Mouse (Mus musculus) heart, postnatal 25 days (tissue): ENCODE data around the gene Map3k12. TPM values are rescaled to one million over a fixed set of nuclear protein-coding genes. Genes with fewer than 3 reads are reported as not detected.

Experiments
- DNase-seq: peaks from one replicate; pipeline ENCODE4 v3.0.0; 2022; ENCODE audit warnings: low spot score
- intact Hi-C: fragments of 180-260 bp; cut with DNase I; formaldehyde crosslinking; loops from one replicate; pipeline ENCODE4 v1.15.1; 2025
- total RNA-seq, 2 experiments: library from RNA; stranded (reverse); gene quantifications; 2 replicates each; pipeline ENCODE4 v1.2.3; 2021

Map3k12 gene
- total RNA-seq, 2 experiments from 2014 or later: 3.2 to 4.5 TPM

DNA sequence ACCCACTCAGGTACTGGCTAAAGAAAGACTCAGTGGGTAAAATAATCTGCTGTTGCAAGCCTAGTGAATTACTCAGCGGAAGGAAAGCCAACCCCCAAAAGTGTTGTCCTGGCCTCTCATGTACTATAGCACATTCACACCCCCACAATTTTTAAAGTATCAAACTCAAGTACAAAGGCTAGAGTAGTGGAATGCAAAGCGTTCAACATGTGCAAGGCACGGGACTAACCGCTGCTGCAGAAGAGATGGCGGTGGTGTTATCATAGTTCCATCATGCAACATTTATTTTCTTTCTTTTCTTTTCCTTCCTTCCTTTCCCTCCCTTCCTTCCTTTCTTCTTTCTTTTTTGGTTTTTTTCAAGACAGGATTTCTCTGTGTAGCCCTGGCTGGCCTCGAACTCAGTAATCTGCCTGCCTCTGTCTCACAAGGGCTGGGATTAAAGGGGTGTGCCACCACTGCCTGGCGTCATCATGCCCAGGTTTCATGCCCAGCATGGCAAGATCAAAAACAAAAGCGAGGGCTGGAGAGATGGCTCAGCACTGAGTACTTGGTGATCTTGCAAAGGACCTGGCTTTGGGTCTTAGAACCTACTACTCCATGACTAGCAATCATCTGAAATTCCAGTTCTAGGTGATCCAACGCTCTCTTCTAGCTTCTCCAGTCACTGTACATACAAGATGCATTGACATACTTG is 10.9 kb downstream of the Map3k12 start:
- intact Hi-C loops: no loop called here
- DNase-seq: no peak

DNA sequence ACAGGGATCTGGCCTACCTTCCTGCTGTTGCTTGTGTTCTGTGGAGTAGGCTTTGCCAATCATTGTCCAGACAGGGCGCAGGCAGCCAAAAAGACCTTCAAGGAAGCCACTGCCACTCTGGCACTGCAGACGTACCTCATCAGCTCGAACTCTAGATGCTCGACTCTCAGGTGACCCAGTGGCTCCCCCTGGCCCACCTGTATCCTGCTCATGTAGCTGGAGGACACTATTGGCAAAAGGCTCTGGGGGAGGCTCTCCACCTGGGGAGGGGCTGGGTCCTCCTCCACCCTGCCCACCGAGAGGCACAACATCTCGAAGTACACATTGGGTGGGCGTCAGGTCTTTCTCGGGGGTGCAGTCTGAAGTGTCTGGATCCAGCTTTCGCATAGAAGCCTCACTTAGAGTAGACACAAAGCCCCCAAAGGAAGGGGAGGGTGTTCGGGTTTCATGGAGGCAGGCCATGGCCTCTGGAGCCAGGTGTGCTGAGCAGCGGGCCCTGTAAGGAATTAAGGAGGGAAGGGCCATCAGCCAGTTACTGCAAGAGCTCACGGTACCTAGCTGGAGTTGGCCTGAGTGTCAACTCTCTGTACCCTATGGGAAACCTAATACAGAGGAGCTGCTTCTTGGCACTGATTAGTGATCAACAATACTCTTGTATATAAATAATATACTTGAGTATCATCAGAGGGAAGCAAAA is 11.6 kb downstream of the Map3k12 start:
- intact Hi-C loops: no loop called here
- no peak for DNase-seq

DNA sequence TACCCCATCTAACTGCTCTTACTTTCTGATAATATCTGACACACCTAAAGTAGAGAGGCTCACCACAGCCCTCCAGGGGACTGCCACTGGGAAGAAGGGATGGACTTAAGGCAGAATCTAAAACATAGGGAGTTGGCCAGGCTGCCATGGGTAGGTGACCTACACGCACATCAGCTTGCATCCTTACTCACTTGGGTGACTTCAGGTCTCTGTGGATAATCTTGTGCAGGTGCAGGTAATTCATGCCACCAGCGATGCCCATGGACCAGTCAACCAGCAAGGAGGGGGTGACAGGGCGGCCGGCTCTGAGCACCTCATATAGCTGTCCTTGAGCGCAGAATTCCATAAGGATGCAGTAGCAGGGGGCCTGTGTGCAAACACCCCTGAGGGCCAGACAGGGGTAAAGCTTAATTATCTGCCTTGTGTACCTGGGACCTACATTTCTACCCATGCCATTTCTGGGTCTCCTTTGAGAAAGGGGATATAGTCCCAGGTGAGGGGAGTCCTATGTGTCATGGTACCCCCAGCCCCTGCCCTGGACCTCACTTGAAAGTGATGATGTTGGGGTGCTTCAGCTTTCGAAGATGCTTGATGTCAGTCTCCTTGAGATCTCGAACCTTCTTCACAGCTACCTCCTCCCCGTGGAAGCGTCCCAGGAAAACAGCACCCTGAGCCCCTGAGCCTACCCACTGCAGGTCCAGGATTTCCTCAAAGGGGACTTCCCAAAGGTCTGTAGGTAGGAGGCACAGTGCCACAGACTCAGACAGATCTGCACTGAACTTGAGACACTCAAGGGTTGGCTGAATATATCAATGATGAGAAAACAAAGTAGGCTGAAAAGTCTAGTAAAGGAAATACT is 12.7 kb downstream of the Map3k12 start:
- intact Hi-C loops: no loop called here

DNA sequence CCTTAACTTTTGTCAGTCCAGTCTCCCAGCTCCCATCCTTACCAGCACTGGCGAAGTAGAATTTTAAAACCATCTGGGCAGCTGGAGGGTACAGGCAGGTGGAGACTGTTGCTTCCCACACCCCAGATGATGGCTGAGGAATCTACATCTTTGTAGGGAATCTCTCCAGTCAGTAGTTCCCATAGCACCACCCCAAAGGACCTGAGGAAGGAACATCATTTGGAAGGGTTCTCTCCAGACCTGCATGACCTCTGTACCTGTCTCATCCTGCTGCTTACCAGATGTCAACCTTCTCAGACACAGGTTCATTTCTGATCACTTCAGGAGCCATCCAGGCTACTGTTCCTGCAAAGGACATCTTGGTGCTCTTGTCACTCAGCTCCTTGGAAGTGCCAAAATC is 13.4 kb downstream of the Map3k12 start, which contains the start of gene Gm10337:
Gene Gm10337 (plus strand): TSS at position 276 of the 400 bp plus-strand sequence.
- no peak for DNase-seq
- intact Hi-C loops: no loop called here

More for the DNA sequence above, 12.7 kb downstream of the Map3k12 start:
- no peak for DNase-seq

DNA sequence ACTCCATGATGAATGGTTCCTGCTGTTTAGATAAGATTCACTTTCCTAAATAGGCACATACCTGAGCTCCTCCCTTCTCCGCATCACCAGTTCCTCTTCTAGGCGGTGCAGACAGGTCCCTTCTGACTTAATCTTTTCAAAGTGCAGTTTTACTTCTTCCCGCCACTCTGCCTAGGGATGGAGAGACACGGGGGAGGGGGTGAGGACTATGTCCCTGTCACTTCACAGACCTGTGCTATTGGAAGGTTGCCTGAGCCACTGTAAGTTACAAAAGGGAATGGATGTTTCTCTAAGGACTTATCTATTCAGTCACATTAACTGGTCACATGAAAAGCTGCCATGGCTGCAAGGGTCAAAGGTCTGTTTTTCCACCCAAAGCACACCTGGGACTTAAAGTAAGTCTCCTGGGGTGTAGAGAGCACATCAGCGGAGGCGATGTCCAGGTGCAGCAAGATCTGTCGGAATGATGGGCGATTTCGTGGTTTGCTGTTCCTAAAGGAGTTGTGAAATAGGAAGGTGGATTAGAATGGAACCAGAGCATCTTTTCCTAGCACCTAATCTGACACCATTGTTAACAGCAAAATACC is 14.5 kb downstream of the Map3k12 start:
- intact Hi-C loops: no loop called here
- DNase-seq: no peak

DNA sequence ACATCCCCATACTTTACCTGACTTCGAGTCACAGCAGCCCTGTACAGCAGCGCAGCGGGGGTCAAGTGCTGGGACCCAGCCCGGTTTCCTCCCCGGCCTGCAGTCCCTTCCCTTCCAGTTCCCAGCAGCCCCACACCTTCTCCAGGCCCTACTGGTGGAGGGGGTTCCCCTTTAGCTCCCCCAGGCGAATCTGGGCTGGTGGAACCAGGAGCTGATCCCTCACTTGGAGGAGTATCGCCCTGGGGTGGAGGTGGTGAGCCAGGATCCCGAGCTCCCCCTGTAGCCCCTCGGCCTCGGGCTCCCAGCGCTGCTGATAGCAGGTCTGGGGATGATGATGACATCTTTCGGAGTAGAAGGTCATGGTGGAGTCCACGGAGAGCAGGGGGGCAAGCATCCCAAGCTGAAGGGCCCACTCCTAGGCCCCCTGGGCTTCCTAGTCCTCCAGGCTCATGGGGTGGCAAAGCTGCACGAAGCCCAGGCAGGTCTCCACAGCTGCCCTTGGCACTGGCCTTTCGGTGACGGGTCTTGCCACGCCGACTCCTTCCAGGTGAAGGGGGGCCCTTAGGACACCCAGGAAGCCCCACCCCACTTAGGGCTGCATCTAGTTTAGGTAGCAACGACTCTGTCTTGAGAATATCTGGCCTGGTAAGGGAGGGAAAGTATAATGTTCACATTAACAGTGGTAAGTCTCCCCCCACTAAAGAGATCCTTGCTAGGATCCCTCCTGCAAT is 15.6 kb downstream of the Map3k12 start:
- DNase-seq: no peak
- intact Hi-C loops: no loop called here

DNA sequence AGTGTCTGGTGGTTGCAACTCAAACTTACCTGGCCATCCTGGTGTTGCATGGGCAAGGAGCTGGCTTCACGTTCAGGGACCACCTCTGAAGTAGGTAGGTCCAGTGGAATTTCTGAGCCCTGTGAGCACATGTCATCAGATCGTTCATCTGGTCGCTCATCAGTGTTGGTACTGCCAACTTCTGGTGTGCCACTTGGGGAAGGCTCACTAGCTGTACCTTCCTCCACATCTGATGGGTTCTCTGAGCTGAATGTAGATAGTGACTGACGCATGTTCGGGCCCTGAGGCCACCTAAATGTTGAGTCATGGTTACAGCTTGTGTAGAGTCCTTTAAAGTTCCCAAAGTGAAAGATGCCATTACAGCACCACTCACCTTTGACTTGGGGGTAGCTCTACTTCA is 16.4 kb downstream of the Map3k12 start:
- intact Hi-C loops: no loop called here
- DNase-seq: no peak

DNA sequence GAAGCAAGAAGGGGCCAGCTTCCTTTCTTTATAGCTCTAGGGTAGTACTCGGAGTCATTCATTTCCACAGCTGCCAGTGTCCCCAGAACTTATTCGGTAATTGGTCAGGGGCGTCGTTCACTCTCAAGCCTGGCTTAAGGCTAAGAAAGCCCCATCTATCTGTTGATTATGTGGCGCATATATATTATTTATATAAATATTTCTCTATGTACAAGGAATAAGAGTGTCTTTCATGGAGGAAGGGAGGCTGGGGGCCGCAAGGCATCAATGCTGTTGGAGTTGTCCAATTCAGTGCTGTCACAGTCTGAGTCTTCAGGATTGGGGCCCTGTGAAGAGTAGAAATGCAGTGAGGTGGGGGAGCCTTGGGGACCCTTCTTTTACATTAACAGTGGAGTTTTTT is 17.0 kb downstream of the Map3k12 start:
- DNase-seq: no peak
- intact Hi-C loops: no loop called here

DNA sequence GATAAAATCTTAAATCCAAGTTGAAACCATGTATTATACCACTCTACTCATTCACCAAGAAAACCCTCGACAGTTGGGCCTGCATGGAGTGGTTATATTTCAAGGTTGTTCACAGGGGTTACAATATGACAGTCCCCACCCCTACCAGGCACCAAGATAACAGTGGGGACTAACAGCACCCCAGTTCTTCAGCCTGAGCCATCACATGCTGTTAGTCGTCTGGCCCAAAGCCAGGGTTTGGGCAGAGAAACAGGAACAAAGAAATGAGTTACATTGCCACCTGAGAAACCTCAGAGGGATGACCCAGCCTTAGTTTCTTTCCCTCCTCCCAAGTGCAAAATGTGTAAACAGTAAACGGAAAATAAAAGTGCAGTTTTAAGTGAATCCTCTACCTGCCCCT is 17.5 kb downstream of the Map3k12 start:
- intact Hi-C loops: no loop called here
- DNase-seq: no peak

DNA sequence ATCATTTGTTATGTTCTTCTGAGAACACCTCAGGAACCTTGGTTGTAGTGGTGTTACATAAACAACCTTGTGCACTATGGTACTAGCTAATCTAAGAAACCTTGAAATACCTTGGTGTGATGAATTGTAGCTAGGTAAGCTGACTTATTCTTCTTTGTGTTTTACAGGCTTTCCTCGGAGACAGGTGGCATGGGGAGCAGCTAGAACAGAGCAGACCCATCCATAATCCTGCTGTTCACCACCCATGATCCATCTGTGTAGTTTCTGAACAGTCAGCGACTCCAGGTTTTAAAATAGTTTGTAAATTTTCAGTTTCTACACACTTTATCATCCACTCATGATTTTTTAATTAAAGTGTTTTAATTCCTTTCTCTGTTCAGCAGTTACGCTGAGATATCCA is 18.5 kb downstream of the Map3k12 start:
- DNase-seq: no peak
- intact Hi-C loops: no loop called here

DNA sequence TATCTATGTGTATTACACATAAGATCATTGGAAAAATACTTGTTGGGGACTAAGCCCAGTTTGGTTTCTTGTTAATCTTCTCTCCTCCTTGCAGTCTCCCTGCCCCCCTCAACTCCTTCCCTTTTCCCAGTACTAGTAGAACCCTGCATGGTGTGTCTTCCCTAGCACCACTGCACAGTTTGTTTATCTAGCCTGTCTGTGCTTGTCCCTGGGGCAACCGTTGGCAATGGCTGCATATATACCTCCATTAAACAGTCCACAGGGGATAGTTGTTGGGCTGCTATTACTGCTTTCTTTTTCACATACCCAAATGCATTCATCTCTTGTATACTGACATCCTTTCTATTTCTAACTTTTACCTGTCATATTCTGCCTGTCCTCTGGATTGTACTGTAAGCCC is 29.2 kb downstream of the Map3k12 start:
- intact Hi-C loops: no loop called here
- DNase-seq: no peak

DNA sequence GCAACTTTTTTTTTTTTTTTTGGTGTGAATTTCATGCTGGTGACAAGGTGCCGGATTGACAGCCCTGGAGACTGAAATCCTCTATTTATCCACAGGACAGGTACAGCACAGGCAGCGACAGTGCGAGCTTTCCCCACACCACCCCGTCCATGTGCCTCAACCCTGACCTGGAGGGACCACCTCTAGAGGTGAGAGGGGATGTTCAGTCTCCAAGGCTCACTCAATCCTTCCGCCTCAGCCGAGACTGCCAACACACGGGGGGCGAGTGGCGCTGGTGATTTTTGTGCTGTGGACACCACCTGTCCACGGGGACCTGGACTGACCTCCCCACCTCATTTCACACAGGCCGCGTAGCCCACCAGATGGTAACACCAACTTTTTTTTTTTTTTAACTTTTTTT is 31.0 kb downstream of the Map3k12 start:
- intact Hi-C loops: loop anchor here (1.0 kb wide), 1 partner anchor 13 kb away; no protein-coding TSS in a partner anchor
- no peak for DNase-seq

DNA sequence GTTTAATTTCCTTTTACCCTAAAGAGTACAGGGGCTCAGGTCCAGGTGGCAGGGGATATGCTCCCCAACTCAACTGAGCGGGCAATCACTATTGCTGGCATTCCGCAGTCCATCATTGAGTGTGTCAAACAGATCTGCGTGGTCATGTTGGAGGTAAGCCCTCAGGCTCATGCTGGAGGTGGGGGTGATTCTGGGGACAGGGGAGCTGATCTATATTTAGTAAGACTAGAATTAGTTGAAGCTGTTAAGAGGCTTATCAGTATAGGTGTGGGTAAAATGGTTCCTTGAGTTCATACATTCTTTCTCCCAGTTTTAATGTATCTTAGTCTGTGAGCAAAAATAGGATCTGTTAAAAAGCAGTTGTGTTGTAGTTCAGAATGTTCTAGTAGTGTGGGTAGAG is 33.7 kb downstream of the Map3k12 start:
- no peak for DNase-seq

DNA sequence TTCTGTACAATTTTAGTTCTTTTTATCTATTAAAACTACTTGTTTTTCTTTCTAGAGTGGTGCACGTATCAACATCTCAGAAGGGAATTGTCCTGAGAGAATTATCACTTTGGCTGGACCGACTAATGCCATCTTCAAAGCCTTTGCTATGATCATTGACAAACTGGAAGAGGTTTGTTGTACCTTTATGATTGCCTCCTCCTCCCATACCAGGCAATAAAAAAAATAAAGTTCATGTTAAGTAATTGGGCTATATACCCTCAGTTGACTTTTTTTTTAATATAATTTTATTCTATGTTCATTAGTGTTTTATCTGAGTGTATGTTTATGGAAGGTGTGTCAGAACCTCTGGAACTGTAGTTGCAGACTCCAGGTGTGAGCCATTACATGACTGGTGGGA is 42.3 kb downstream of the Map3k12 start:
- intact Hi-C loops: no loop called here
- no peak for DNase-seq

More for the DNA sequence above, 33.7 kb downstream of the Map3k12 start:
- intact Hi-C loops: no loop called here

DNA sequence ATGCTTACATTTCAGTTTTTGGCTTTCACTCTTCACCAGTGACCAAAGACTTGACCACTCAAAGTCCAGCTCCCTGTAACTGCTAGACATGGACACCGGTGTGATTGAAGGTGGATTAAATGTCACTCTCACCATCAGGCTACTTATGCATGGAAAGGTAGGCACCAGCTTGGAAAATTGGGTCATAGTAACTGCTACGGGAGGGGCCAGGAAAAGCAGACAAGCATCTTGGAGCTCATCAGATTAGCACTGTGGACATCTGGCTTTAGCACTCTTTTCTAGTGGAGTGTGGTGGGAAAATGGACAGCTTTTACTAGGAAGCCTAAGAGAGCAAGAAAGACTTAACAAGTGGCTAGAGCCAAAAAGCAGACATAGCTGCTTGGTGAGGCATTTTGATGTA is 43.6 kb downstream of the Map3k12 start:
- intact Hi-C loops: loop anchor here (1.0 kb wide), 1 partner anchor 13 kb away; no protein-coding TSS in a partner anchor

DNA sequence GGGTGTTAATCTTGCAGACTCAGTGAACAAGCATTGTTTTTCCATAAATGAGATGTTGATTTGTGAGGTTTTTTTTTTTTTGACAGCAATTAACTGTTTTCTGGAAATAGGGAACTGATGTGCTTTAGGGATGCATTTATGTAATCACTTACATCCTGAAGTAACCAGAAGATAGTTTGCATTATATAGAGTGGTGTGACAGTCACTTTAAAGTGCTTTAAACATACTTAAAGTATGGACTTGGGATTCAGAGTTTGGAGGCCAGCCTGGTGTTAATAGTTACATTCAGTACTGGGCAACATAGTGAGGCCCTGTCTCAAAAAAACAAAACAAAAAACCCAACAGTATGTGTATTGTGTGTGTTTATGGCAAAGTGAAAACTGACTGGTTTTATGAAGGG is 45.1 kb downstream of the Map3k12 start:
- intact Hi-C loops: loop anchor here (2.0 kb wide), 1 partner anchor 47 kb away; the partner anchor contains the start of gene Tarbp2
- no peak for DNase-seq

More for the DNA sequence above, 43.6 kb downstream of the Map3k12 start:
- no peak for DNase-seq

DNA sequence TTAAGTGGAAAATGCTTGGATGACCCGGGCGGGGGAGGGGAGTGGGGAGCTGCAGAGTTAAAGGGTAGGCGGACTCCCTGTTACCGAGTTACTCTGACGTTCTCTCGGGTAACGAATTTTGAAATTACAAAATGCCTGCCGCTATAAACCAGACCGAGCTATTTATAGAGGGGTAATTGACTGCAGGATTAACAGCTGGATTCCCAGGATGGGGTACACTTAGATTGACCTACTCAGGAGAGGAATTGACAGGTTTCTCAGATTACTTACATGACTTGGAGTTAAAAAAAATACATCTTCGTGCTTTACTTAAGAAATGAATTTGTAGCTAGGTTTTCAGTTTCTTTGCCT is 45.6 kb downstream of the Map3k12 start:
- intact Hi-C loops: loop anchor here (2.0 kb wide), 1 partner anchor 48 kb away; the partner anchor contains the start of gene Tarbp2
- no peak for DNase-seq

DNA sequence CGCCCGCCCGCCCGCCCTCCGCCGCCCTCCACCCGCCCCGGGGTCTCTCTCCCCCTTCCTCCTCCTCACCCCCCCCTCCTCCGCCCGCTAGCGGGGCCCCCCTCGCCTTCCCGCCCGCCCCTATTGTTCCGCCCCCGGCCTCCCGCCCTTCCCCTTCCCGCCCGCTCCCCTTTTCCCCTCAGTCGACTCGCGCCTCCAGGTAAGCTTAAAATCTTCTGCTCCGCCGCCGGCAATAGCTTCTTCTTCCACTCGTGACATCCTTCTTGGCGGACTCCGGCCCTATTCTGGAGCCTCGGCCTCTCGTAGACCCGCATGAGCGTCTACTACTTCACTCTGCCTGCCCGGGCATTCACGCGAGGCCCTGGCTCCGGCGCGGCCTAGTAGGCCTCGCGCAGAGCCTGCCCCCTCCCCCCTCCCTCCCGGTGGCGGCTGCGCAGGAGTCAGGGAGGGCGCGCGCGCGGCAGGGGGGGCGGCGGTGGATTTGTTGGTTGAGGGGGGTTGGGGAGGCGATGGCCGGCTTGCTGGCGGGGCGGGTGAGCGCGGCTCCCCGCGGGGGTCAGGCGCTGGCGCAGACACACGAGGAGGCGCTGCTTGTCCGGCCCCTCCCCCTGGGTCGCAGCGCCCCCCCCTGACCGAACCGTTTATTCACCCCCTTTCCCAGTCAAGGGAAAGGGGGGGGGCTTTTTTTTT is 46.1 kb downstream of the Map3k12 start:
- intact Hi-C loops: loop anchor here (2.0 kb wide), 1 partner anchor 48 kb away; the partner anchor contains the start of gene Tarbp2
- peak; percentile 62 for DNase-seq

DNA sequence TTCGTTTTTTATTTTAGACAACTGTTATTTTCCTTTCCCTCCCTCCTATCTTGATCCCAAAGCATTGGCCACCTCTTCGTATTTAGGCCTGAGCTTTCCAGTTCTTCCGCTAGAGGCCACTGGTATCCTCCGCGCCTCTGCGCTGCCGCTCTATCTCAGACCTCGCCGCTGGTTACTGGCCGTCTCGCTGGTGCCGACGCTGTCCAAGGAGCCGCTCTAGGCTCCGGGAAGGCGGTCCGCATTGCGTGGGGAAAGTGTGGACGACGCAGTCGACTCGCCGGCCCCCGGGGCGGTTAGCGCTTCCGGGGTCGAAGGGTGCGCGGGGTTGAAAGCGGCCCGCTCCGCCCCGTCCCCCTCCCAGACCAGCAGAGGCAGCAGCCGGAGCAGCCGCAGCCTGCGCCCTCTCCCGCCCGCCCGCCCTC is 46.7 kb downstream of the Map3k12 start, which contains the start of gene Pcbp2:
Gene Pcbp2 (plus strand): TSS at position 357 of the 422 bp plus-strand sequence.
- peak; percentile 95 for DNase-seq
- intact Hi-C loops: loop anchor here (2.0 kb wide), 1 partner anchor 49 kb away; the partner anchor contains the start of gene Tarbp2
